Mouse (Mus musculus) hindbrain, postnatal 0 days (tissue): ENCODE measurements at regions not wholly inside any gene's neighbourhood (a gene's known extent, or its start where the extent isn't known, plus 50 kb on each side); places are given as distances from the start of the nearest gene placed in this dataset.

Source experiments
- ATAC-seq: fragments of 200-750 bp; cut with Nextera tagmentation; 2 replicates; pipeline ENCODE4 v1.8.0; 2017; ENCODE audit warnings: mild to moderate bottlenecking, moderate TSS enrichment, moderate library complexity
- DNase-seq: peaks from one replicate; pipeline ENCODE4 v3.0.0-alpha.2; 2015; ENCODE audit warnings: low spot score
- H3K27ac ChIP-seq: fragments of 300-500 bp; sonication (generic); 2 replicates; pipeline ENCODE4 v1.5.1; 2014; ENCODE audit warnings: mild to moderate bottlenecking
- H3K27me3 ChIP-seq: fragments of 300-500 bp; sonication (generic); 2 replicates; pipeline ENCODE4 v1.6.1; 2014; ENCODE audit warnings: low read length, mixed read lengths; ENCODE audit not compliant: insufficient read depth
- H3K36me3 ChIP-seq: fragments of 300-500 bp; sonication (generic); 2 replicates; pipeline ENCODE4 v1.6.1; 2014; ENCODE audit warnings: low read length, mixed read lengths; ENCODE audit not compliant: insufficient read depth
- H3K4me1 ChIP-seq: fragments of 300-500 bp; sonication (generic); 2 replicates; pipeline ENCODE4 v1.6.1; 2014; ENCODE audit warnings: antibody characterized with exemption, low read length, mixed read lengths; ENCODE audit not compliant: insufficient read depth
- H3K4me2 ChIP-seq: fragments of 300-500 bp; sonication (generic); 2 replicates; pipeline ENCODE4 v1.6.1; 2014; ENCODE audit warnings: low read depth, mild to moderate bottlenecking, low read length, moderate library complexity, mixed read lengths
- H3K4me3 ChIP-seq: fragments of 300-500 bp; sonication (generic); 2 replicates; pipeline ENCODE4 v1.5.1; 2014; ENCODE audit warnings: low read length
- H3K9ac ChIP-seq: fragments of 300-500 bp; sonication (generic); replicated peaks from 2 replicates; pipeline ENCODE4 v1.6.1; 2014; ENCODE audit warnings: mild to moderate bottlenecking, low read length, moderate library complexity, mixed read lengths
- H3K9me3 ChIP-seq: fragments of 300-500 bp; sonication (generic); 2 replicates; pipeline ENCODE4 v1.6.1; 2016; ENCODE audit warnings: low read length, mixed read lengths
- CTCF ChIP-seq: IDR thresholded peaks from 2 replicates; pipeline ENCODE4 v1.5.1; 2016; ENCODE audit warnings: antibody characterized with exemption, control low read depth, low read depth
- WGBS: fragments of 180-500 bp; shearing (Covaris S2); extraction: QIAGEN DNeasy Blood & Tissue Kit; methylation state at CpG from one replicate; pipeline ENCODE4 v1.1.7; 2014; 5-methylcytosine and 5-hydroxymethylcytosine counted together

GRCm38 (mm10) chr10:126452757-126453528 is 448.2 kb downstream of the Atp23 start:
- H3K4me2 ChIP-seq, result no peak overlapping the region
- WGBS, result 59% methylated on average over 15 of the region's 15 CpGs
- H3K27ac ChIP-seq, result no peak overlapping the region
- no peak overlapping the region for H3K9ac ChIP-seq
- TF ChIP-seq CTCF, result no peak
- no peaks in the 10 kb centered on the region for H3K4me1 ChIP-seq
- H3K27me3 ChIP-seq, result no peaks in the 10 kb centered on the region
- no peaks in the 10 kb centered on the region for H3K9me3 ChIP-seq
- ATAC-seq (no peak), DNase-seq (peak; percentile 19)
- H3K36me3 ChIP-seq, result no peaks in the 10 kb centered on the region
- no peak overlapping the region for H3K4me3 ChIP-seq

GRCm38 (mm10) chr10:126452057-126452622 is 449.0 kb downstream of the Atp23 start:
- H3K9me3 ChIP-seq, result no peaks in the 10 kb centered on the region
- ATAC-seq, result no peak
- no peak overlapping the region for H3K9ac ChIP-seq
- no peak for TF ChIP-seq CTCF
- no peak overlapping the region for H3K27ac ChIP-seq
- H3K4me2 ChIP-seq, result no peak overlapping the region
- H3K4me1 ChIP-seq, result no peaks in the 10 kb centered on the region
- H3K36me3 ChIP-seq, result no peaks in the 10 kb centered on the region
- H3K4me3 ChIP-seq, result no peak overlapping the region
- 81% methylated on average over 10 of the region's 10 CpGs for WGBS
- DNase-seq, result no peak
- H3K27me3 ChIP-seq, result no peaks in the 10 kb centered on the region

GRCm38 (mm10) chr10:126431222-126431621 is 465.3 kb downstream of the Lrig3 start:
- Histone ChIP-seq H3K36me3 (no peaks in the 10 kb centered on the region), H3K27ac (no peak overlapping the region), H3K4me2 (no peak overlapping the region), H3K4me3 (no peak overlapping the region), H3K9ac (no peak overlapping the region), H3K4me1 (no peaks in the 10 kb centered on the region; the same call in 1 of the 2 replicates), H3K9me3 (no peaks in the 10 kb centered on the region), H3K27me3 (no peaks in the 10 kb centered on the region)
- ATAC-seq, result no peak
- no peak for DNase-seq
- no peak for TF ChIP-seq CTCF

DNA sequence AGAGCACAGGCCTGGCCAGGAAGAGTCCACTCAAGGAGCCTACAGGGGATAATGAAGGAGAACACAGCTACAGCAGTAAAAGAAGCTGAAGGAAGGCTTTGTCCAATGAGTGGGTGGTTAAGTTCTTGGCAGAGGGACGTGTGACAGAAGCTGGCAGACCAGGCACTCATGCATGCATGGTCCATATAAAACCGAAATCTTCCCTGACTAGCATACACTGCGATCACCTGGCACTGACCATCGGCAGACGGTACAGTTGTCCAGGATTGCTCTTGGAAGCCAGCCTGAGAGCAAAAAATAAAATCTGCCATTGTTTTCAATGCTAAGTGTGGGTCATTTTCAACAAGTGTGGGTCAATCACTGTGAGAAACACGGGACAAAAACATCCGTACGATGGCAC is 464.4 kb downstream of the Lrig3 start:
- H3K9me3 ChIP-seq, result no peaks in the 10 kb centered on the region
- no peak overlapping the region for H3K4me3 ChIP-seq
- no peaks in the 10 kb centered on the region for H3K36me3 ChIP-seq
- 62% methylated on average over 8 of the region's 8 CpGs for WGBS
- no peak overlapping the region for H3K27ac ChIP-seq
- no peaks in the 10 kb centered on the region; the same call in 1 of the 2 replicates for H3K4me1 ChIP-seq
- ATAC-seq (no peak), DNase-seq (no peak)
- no peak overlapping the region for H3K9ac ChIP-seq
- no peak for TF ChIP-seq CTCF
- no peaks in the 10 kb centered on the region for H3K27me3 ChIP-seq
- no peak overlapping the region for H3K4me2 ChIP-seq

DNA sequence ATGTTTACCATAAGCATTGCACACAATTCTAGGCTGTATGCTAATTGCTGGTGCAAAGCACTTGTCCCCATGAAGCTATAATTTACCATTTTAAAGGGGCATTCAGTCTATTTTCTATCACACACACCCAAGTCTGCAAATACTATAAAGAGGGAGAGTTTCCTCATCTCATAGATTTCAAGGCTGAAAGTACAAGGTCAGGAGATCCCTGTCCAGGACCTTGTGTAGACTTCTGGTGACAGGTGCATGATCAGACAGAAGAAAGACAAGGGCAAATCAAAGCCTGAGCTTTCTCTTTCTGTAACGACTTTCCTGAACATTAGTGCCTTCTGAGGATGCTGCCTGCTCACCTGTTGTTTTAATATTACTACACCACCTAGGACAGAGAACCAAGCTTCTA is 463.5 kb downstream of the Lrig3 start:
- ATAC-seq, result no peak
- Histone ChIP-seq H3K9me3 (no peaks in the 10 kb centered on the region), H3K27me3 (no peaks in the 10 kb centered on the region), H3K36me3 (no peaks in the 10 kb centered on the region), H3K4me1 (no peaks in the 10 kb centered on the region; the same call in 1 of the 2 replicates), H3K4me3 (no peak overlapping the region), H3K27ac (no peak overlapping the region), H3K4me2 (no peak overlapping the region), H3K9ac (no peak overlapping the region)
- TF ChIP-seq CTCF, result no peak
- 56% methylated on average over 1 of the region's 1 CpGs for WGBS
- DNase-seq, result no peak

- ATAC-seq (no peak), DNase-seq (no peak)
- Histone ChIP-seq H3K36me3 (no peaks in the 10 kb centered on the region), H3K27ac (no peak overlapping the region), H3K4me1 (no peaks in the 10 kb centered on the region), H3K4me3 (no peak overlapping the region), H3K4me2 (no peak overlapping the region), H3K9me3 (no peaks in the 10 kb centered on the region), H3K27me3 (no peaks in the 10 kb centered on the region), H3K9ac (no peak overlapping the region)
- no peak for TF ChIP-seq CTCF
- 44% methylated on average over 6 of the region's 6 CpGs for WGBS
These were observed 456.1 kb downstream of the Lrig3 start for GRCm38 (mm10) chr10:126422066-126422465.

GRCm38 (mm10) chr10:126413786-126414185 is 447.8 kb downstream of the Lrig3 start:
- H3K4me2 ChIP-seq, result no peak overlapping the region
- TF ChIP-seq CTCF, result no peak
- no peak overlapping the region for H3K27ac ChIP-seq
- no peaks in the 10 kb centered on the region for H3K36me3 ChIP-seq
- 75% methylated on average over 7 of the region's 7 CpGs for WGBS
- no peak for ATAC-seq
- no peak overlapping the region for H3K9ac ChIP-seq
- DNase-seq, result no peak
- no peaks in the 10 kb centered on the region for H3K27me3 ChIP-seq
- no peaks in the 10 kb centered on the region for H3K4me1 ChIP-seq
- no peaks in the 10 kb centered on the region for H3K9me3 ChIP-seq
- H3K4me3 ChIP-seq, result no peak overlapping the region
